Mouse (Mus musculus) embryonic stem cell, embryonic (primary cell): ENCODE measurements around the gene Numbl.

Experiments used
- CTCF ChIA-PET, 4 experiments: fragments of 300-600 bp in 2 of 4; fragments of 350-600 bp in 2 of 4; sonication (Branson Sonifier 250); formaldehyde crosslinking; loops; one replicate each; lab custom pipeline; 2022; ENCODE audit warnings: inconsistent platforms in 2 of 4; lab: Charles Lee
- POLR2A ChIA-PET, 4 experiments: fragments of 300-600 bp in 2 of 4; fragments of 350-600 bp in 2 of 4; sonication (Branson Sonifier 250); formaldehyde crosslinking; loops; one replicate each; lab custom pipeline; 2022; ENCODE audit warnings: antibody characterized with exemption in 4 of 4, inconsistent platforms in 1 of 4; lab: Charles Lee

The Numbl gene

DNA sequence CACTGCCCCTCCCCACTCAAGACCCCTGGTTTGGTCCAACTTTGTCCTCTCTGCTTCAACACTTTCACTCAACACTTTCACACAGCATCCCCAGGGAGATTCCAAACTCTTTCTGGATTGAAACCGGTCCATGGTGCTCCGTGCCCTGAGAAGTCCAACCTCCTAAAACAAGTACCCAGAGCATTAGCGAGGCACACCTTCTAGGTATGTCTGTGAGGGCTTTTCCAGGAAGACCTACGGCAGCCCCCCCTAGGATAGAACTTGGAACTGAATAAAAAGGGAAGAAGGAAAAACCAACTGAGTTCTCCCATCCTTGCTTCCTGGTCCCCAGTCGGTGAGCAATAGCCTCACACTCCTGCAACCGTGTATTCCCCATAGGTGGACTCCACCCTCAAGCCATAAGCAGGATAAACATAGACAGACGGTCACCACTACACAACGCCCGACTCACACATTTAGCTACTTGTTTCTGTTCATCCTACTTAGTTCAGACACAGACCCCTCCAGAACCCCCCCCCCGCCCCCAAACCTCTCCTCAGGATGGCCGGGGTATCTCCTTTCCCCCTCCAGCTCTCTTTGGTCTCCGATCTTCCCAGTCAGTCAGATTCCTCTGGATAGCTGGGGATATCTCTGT lies 53.5 kb downstream of the Numbl start:
- ChIA-PET CTCF (interaction anchor here (0.6 to 7.8 kb wide), 18 partner anchors 8 to 1518 kb away, joined by 3 to 100 read pairs (median 4); partner anchors contain the start of gene Coq8b (in 1 of the 4)), POLR2A (interaction anchor here (0.6 to 19.1 kb wide), 43 partner anchors 9 to 335 kb away, joined by 3 to 590 read pairs (median 4); partner anchors contain the start of genes Shkbp1 (in 2 of the 4) and Numbl (in 1 of the 4))

DNA sequence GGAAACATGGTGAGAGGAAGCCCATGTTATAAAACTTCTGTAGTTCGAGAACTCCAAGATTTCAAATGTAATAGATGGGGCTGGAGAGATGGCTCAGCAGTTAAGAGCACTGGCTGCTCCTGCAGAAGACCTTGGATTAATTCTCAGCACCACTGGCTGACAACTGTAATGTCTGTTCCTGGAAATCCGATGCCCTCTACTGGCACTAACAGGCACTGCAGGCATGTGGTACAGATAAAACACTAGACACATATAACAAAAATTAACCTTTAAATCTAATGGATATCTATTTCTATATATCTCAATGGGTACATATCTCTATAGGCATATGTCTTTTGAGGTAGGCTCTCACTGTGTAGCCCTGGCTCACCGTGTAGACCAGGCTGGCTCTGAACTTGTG lies 56.2 kb downstream of the Numbl start:
- ChIA-PET CTCF (interaction anchor here in 1 of 4 experiments (1.0 kb wide), 1 partner anchor 17 kb away, joined by 3 read pairs; no protein-coding TSS in a partner anchor), POLR2A (interaction anchor here in 2 of 4 experiments (1.2 to 2.4 kb wide), 3 partner anchors 11 to 16 kb away, joined by 3 to 19 read pairs (median 4); no protein-coding TSS in a partner anchor)

DNA sequence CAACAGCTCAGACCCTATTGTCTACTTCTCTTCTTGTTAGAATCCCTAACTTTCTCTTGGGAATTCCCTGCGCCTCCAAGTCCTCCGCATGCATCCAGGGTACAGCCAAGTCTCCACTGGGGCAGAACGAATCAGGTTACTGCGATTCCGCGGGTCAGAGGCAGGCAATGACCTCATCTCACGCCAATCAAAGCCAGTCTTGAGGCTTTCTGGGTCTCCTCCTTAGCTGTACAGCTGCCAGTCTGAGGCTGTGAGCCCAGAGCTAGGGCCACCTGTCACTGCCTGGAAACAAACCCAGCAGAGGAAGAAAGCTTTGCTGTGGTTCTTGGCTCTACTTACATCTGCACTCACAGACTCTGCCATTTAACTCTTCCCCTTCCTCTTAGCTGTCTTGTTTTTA lies 57.7 kb downstream of the Numbl start:
- ChIA-PET POLR2A (interaction anchor here in 3 of 4 experiments (0.6 to 21.4 kb wide), 7 partner anchors 9 to 58 kb away, joined by 4 to 590 read pairs (median 6); no protein-coding TSS in a partner anchor), CTCF (interaction anchor here in 2 of 4 experiments (0.6 to 1.3 kb wide), 4 partner anchors 9 to 138 kb away, joined by 3 to 7 read pairs (median 4); no protein-coding TSS in a partner anchor)

DNA sequence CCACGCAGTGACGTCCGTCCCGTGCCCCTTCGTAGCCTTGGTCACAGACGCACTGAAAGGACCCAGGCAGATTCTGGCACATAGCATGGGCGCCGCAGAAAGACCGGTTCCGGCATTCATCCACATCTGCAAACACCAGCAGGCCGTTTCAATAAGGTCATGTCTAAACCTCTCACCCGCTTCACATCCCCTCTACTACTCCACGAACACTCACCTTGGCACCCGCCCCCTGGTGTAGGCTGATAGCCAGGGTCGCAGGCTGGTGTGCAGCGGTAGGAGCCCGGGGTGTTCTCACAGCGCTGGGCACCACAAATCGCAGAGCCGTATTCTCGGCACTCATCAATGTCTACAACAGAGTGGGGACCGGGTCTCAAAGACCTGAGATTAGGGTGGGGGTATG lies 61.2 kb downstream of the Numbl start:
- ChIA-PET CTCF (interaction anchor here in 2 of 4 experiments (0.5 to 2.0 kb wide), 4 partner anchors 12 to 46 kb away, joined by 4 to 5 read pairs (median 4); no protein-coding TSS in a partner anchor), POLR2A (interaction anchor here in 3 of 4 experiments (0.5 to 21.4 kb wide), 6 partner anchors 10 to 76 kb away, joined by 3 to 590 read pairs (median 4); no protein-coding TSS in a partner anchor)

- ChIA-PET CTCF (interaction anchor here (0.6 to 1.6 kb wide), 9 partner anchors 8 to 204 kb away, joined by 3 to 11 read pairs (median 4); no protein-coding TSS in a partner anchor), POLR2A (interaction anchor here in 3 of 4 experiments (0.6 to 21.4 kb wide), 10 partner anchors 9 to 165 kb away, joined by 3 to 590 read pairs (median 6); partner anchors contain the start of gene Sertad1 (in 1 of the 3))
Measured at GRCm38 (mm10) chr7:27322291-27322690, 64.1 kb downstream of the Numbl start.

- POLR2A ChIA-PET, result interaction anchor here in 3 of 4 experiments (0.6 to 21.4 kb wide), 11 partner anchors 9 to 227 kb away, joined by 3 to 590 read pairs (median 6); partner anchors contain the start of gene Sertad1 (in 1 of the 3)
- CTCF ChIA-PET, result interaction anchor here in 3 of 4 experiments (0.6 to 1.6 kb wide), 7 partner anchors 9 to 96 kb away, joined by 3 to 11 read pairs (median 5); no protein-coding TSS in a partner anchor
Measured at GRCm38 (mm10) chr7:27323001-27323400, 64.8 kb downstream of the Numbl start.

DNA sequence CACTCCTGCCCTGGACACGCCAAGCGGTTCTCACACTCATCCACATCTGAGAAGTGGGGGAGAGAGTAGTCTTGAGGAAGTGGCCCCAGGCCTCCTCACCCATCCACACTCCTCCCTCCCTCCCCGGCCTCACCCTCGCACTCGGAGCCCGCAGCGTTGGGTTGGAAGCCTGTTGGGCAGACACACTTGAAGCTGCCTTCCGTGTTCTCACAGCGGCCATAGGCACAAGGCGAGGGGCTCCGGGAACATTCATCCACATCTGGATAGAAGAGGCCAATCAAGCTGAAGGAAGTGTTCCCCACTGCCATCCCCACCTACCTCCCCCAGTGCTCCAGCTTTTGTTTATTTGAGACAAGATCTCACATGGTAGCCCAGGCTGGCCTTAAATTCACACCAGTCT lies 65.9 kb downstream of the Numbl start:
- CTCF ChIA-PET, result interaction anchor here in 2 of 4 experiments (1.1 to 2.4 kb wide), 3 partner anchors 15 to 39 kb away, joined by 3 to 18 read pairs (median 13); no protein-coding TSS in a partner anchor
- POLR2A ChIA-PET, result interaction anchor here in 3 of 4 experiments (2.9 to 21.4 kb wide), 6 partner anchors 9 to 20 kb away, joined by 19 to 590 read pairs (median 34); no protein-coding TSS in a partner anchor

DNA sequence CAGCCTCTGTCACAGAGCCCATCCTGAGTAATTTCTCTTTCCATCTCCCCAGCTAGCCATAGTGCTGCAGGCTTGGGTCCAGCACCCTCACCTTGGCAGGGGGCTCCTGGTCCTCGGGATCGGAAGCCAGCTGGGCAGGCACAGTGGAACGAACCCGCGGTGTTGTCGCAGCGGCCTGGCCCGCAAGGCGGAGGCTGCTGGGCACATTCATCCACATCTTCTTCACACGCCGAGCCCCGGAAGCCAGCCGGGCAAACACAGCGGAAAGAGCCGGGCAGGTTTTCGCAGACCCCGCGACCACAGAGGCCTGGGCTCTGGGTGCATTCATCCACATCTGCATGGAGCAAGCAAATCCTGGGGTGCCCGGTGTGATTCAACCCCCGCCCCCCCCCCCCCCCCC lies 66.7 kb downstream of the Numbl start:
- CTCF ChIA-PET, result interaction anchor here in 3 of 4 experiments (0.8 to 2.4 kb wide), 12 partner anchors 16 to 150 kb away, joined by 3 to 37 read pairs (median 5); no protein-coding TSS in a partner anchor
- POLR2A ChIA-PET, result interaction anchor here (0.9 to 21.4 kb wide), 20 partner anchors 7 to 183 kb away, joined by 3 to 590 read pairs (median 9); partner anchors contain the start of genes BC024978 (in 1 of the 4), Sertad1 (in 1 of the 4), Shkbp1 (in 1 of the 4) and Snrpa (in 1 of the 4)

DNA sequence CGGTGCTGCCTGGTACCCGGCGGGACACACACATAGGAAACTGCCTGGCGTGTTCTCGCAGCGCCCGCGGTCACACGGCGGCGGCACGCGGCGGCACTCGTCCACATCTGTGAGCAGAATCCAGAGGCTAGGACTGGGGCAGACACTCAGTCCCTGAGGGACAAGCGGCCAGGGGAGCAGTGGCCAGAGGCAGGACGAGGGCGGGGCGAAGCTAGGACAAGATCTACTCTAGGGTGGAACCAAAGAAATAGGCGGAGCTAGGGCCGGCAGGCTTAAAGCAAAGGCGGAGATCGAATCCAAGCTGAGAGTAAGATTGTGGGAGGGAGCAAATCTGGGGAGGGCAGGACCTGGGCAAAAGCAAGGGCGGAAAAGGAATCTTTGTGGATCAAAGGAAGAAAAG lies 67.5 kb downstream of the Numbl start:
- CTCF ChIA-PET, result interaction anchor here (0.6 to 2.4 kb wide), 37 partner anchors 8 to 182 kb away, joined by 3 to 37 read pairs (median 4); partner anchors contain the start of genes Sertad1 (in 1 of the 4) and Shkbp1 (in 1 of the 4)

GRCm38 (mm10) chr7:27326101-27326880 lies 68.1 kb downstream of the Numbl start:
- POLR2A ChIA-PET, result interaction anchor here (0.5 to 21.4 kb wide), 61 partner anchors 9 to 1138 kb away, joined by 3 to 590 read pairs (median 4); partner anchors contain the start of genes BC024978 (in 2 of the 4), Ltbp4 (in 2 of the 4), Shkbp1 (in 2 of the 4) and Snrpa (in 2 of the 4)
- CTCF ChIA-PET, result interaction anchor here (0.6 to 2.4 kb wide), 35 partner anchors 8 to 181 kb away, joined by 3 to 37 read pairs (median 4); partner anchors contain the start of genes Sertad1 (in 1 of the 4) and Shkbp1 (in 1 of the 4)

More for the DNA sequence above, 67.5 kb downstream of the Numbl start:
- POLR2A ChIA-PET, result interaction anchor here (0.5 to 21.4 kb wide), 63 partner anchors 8 to 1139 kb away, joined by 3 to 590 read pairs (median 4); partner anchors contain the start of genes BC024978 (in 2 of the 4), Ltbp4 (in 2 of the 4), Shkbp1 (in 2 of the 4) and Snrpa (in 2 of the 4)

GRCm38 (mm10) chr7:27327500-27327899 lies 69.3 kb downstream of the Numbl start:
- ChIA-PET POLR2A (interaction anchor here in 3 of 4 experiments (1.1 to 21.4 kb wide), 10 partner anchors 10 to 159 kb away, joined by 3 to 590 read pairs (median 10); partner anchors contain the start of genes Gm20479 (in 1 of the 3), Sertad1 (in 1 of the 3) and Shkbp1 (in 1 of the 3)), CTCF (interaction anchor here in 3 of 4 experiments (0.9 to 8.5 kb wide), 5 partner anchors 19 to 82 kb away, joined by 4 to 173 read pairs (median 68); no protein-coding TSS in a partner anchor)

- ChIA-PET CTCF (interaction anchor here (0.9 to 8.5 kb wide), 11 partner anchors 19 to 81 kb away, joined by 3 to 173 read pairs (median 5); no protein-coding TSS in a partner anchor), POLR2A (interaction anchor here (0.8 to 21.4 kb wide), 13 partner anchors 11 to 159 kb away, joined by 3 to 590 read pairs (median 9); partner anchors contain the start of genes Coq8b (in 1 of the 4), Gm20479 (in 1 of the 4), Sertad1 (in 1 of the 4) and Shkbp1 (in 1 of the 4))
Measured at GRCm38 (mm10) chr7:27328161-27328560, 69.9 kb downstream of the Numbl start.

DNA sequence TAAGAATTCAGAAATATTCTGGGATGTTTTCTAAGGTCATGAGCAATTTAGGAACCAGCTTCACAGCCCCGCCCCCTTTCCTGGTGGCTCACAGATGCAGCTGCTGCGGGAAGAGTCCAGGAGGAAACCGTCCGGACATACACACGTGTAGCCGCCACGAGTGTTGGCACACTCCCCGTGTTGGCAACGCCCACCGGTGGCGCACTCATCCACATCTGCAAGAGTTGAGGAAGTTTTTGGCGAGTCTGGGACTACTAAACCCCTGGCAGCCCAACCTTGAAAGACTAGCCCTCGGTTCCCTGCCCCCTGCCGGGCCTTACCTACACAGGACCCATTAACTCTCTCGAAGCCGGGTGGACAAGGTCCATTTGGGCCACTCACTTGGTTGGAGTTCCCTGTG lies 70.4 kb downstream of the Numbl start:
- ChIA-PET CTCF (interaction anchor here (1.0 to 8.5 kb wide), 12 partner anchors 20 to 80 kb away, joined by 3 to 173 read pairs (median 5); no protein-coding TSS in a partner anchor), POLR2A (interaction anchor here (0.8 to 21.4 kb wide), 15 partner anchors 11 to 158 kb away, joined by 3 to 590 read pairs (median 6); partner anchors contain the start of genes Coq8b (in 1 of the 4), Gm20479 (in 1 of the 4), Sertad1 (in 1 of the 4) and Shkbp1 (in 1 of the 4))

GRCm38 (mm10) chr7:27329326-27329947 lies 71.2 kb downstream of the Numbl start:
- ChIA-PET CTCF (interaction anchor here (0.6 to 8.5 kb wide), 16 partner anchors 13 to 238 kb away, joined by 3 to 173 read pairs (median 6); no protein-coding TSS in a partner anchor), POLR2A (interaction anchor here in 3 of 4 experiments (0.6 to 21.4 kb wide), 17 partner anchors 10 to 960 kb away, joined by 3 to 590 read pairs (median 6); partner anchors contain the start of genes Gm20479 (in 1 of the 3) and Shkbp1 (in 1 of the 3))

DNA sequence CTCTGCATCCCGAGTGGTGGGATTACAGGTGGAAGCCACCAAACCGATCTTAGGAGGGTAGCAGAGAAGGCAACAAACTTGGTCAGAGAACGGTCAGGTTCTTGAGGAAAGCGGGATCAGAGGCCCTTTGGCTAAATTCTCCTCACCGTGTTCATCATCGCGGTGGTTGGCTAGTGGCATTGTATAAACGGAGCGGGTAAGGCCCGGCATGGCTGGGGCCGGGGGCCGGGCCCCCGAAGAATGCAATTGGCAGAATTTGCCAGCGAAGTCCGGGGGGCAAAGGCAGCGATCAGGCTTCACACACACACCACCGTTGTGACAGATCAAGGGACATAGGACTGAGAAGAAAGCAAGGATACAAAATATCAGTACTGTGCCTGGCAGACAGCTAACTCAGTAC lies 71.7 kb downstream of the Numbl start:
- CTCF ChIA-PET, result interaction anchor here (0.6 to 8.5 kb wide), 24 partner anchors 12 to 237 kb away, joined by 3 to 173 read pairs (median 6); no protein-coding TSS in a partner anchor
- POLR2A ChIA-PET, result interaction anchor here in 3 of 4 experiments (0.6 to 21.4 kb wide), 37 partner anchors 8 to 960 kb away, joined by 3 to 590 read pairs (median 8); partner anchors contain the start of genes BC024978 (in 2 of the 3), Gm20479 (in 2 of the 3), Sertad1 (in 2 of the 3) and Shkbp1 (in 2 of the 3)
